Mouse (Mus musculus) erythroblast, adult 5-6 weeks (primary cell): ENCODE results near the gene Nxph1. TPM values are rescaled to one million over a fixed set of nuclear protein-coding genes. Genes with fewer than 3 reads are reported as not detected.

Source experiments
- ATAC-seq: replicated peaks from 2 replicates; pipeline ENCODE4 v1.8.0; 2016; ENCODE audit warnings: moderate number of reproducible peaks, mild to moderate bottlenecking, moderate TSS enrichment, inconsistent platforms; ENCODE audit not compliant: poor library complexity, low FRiP score, severe bottlenecking
- total RNA-seq, 2 experiments: library from RNA; stranded (forward) in 1 of 2; stranded (reverse) in 1 of 2; fragments of 150-400 nt in 1 of 2; fragments of 200-764, 138-1000 nt in 1 of 2; gene quantifications; 2 replicates each; pipeline versions ENCODE4 v1.2.3 to v1.2.4; 2015 to 2017; ENCODE audit warnings: low replicate concordance in 2 of 2

Gene Nxph1
- total RNA-seq, 2 experiments from 2014 or later, result not detected

DNA sequence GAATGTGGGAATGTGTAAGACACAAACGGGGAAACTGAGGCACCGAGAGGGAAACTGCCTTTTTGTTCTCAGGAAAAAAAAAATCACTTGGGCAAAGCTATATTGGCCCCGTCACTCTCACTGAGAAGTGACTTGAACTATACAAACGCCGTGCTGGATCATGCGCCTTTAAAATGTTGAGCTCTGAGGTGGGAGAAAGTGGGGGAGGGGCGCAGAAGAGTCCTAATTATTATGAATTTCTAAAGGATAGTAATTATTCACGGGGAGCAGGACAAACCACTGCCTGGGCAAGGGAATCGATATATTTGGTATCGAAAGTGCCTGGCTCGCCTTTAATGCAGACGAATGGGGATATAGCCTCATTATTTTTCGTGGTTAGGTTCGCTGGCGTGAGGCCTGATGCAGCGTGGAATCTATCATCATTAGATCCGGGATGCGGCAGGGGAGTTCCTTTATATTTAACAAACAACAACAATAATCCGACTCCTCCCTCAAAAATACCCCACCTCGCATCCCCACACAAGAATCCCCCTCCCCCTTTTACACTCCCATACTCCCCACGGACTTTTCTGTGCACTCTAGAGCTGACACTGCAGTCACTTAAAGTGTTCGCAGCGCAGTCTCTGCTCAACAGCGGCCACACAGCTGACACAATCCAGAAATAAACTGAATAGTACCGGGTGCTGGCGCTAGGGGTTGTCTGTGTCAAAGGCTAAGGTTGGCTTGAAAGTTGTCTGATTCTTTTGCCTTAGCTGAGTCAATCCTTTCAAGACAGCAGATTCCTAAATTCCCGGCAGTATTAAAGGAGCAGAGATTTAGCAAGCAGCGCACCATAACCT, 10.1 kb downstream of the Nxph1 start:
- ATAC-seq, result no peak

GRCm38 (mm10) chr6:8959810-8960209, 11.6 kb downstream of the Nxph1 start:
- no peak for ATAC-seq

DNA sequence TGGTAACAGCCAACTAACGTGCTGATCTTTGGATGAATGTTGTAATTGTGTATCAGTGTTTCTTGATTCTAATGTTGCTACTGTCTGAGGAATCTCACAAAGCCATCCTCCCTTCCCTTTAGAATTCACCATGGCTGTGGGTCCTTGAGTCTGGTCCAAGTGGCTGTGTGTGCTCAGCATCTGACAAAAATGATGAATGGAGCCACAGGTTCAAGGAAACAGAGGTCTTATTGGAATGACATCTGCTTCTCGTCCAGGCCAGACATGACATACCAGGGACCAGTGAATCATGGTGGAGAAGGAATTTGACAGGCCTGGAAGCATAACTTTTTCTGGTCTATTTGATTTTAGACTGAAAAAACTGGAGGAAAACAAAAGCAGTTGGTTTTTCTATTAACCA, 22.3 kb downstream of the Nxph1 start:
- no peak for ATAC-seq

DNA sequence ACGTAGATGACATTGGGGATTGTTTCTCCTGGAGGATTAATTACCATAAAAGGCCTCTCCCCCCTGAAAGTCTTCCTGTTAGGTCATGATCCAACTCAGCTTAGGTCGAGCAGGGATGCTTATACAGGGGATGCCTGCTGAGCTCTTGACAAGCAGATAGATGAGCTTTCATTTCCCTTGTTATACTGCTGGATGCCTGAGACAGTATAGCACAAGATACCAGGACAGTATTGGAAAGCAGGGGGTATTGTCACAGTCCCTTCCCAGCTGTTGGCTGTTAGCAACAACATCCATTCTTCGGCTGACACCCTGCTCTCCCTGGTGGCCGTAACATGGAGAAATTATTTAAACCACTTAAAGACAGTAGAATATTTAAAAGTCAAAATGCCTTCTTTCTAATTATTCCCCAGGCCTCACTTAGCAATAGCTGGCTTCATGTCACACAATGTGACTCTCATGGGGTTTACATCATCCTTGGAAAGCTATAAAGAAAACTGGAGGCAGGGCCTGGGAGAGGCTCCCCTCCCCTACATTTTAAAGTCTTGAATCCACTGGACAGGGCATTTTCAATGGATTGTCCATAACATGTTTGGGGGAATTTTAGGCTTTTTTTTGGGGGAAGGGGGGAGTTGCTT, 31.1 kb downstream of the Nxph1 start:
- no peak for ATAC-seq

GRCm38 (mm10) chr6:8996301-8996943, 48.2 kb downstream of the Nxph1 start:
- no peak for ATAC-seq

DNA sequence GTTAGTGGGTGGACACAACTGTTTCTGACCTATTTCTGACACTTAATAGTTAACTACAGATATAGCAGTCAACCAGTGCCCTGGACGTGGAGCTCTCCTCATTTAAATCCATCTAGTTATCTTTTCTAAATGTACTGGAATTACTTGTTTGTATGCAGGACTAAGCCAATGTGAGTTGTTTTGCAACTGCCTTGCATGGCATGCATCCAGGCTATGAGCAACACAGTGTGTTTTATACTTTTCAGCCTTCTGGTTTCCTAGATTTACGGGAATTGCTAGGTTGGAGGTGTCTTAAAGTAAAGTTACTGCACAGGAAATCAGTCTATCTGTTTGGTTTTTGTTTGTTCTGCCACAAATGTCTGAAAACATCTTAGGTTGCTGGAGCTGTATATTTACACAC, 49.1 kb downstream of the Nxph1 start:
- no peak for ATAC-seq

- no peak for ATAC-seq
Measured at GRCm38 (mm10) chr6:9002686-9003085, 54.5 kb downstream of the Nxph1 start.

- no peak for ATAC-seq
Measured at GRCm38 (mm10) chr6:9026631-9027030, 78.4 kb downstream of the Nxph1 start.

- ATAC-seq, result no peak
Measured at GRCm38 (mm10) chr6:9027146-9027545, 78.9 kb downstream of the Nxph1 start.

DNA sequence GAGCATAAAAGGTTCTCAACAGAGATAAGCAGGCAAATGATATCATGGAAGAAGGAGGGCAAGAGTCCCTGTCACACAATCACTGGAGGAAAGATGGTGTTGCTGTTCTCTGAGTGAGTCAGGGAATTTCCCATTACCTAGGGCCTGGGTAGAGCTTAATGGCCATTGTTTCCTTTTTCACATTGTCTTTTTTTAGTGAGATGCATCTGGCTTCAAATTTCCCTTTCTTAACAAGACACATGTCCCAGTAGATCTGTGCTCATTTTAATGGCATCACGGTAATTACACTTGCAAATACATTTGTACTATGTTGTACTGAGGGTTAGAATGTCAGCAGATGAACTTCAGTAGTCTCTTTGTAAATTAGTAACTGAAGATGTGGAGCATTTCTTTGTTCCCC, 80.3 kb downstream of the Nxph1 start:
- ATAC-seq, result no peak

GRCm38 (mm10) chr6:9039286-9039685, 91.1 kb downstream of the Nxph1 start:
- ATAC-seq, result no peak

GRCm38 (mm10) chr6:9040991-9041390, 92.8 kb downstream of the Nxph1 start:
- ATAC-seq, result no peak

GRCm38 (mm10) chr6:9042391-9042790, 94.2 kb downstream of the Nxph1 start:
- ATAC-seq, result no peak

DNA sequence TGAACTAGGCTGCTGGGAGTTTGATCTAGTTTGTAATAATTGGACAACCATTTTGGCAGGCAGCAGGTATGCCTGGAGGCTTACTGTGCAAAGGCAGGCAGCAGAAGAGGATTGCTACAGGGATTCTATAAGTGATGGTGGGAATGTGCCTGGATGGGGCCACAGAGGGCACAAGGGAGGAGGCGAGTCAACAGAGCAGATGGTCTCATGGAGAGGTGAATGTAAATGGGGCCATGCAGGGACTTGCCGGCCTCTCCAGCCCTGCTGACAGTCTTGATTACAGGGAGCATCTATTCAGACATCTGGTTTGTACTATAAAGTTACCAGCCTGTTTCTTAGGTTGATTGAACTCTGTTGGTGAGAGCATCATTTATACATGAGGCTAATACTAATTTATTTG, 98.6 kb downstream of the Nxph1 start:
- ATAC-seq, result no peak

GRCm38 (mm10) chr6:9061261-9062105, 113.3 kb downstream of the Nxph1 start:
- no peak for ATAC-seq

GRCm38 (mm10) chr6:9066435-9066834, 118.2 kb downstream of the Nxph1 start:
- no peak for ATAC-seq

DNA sequence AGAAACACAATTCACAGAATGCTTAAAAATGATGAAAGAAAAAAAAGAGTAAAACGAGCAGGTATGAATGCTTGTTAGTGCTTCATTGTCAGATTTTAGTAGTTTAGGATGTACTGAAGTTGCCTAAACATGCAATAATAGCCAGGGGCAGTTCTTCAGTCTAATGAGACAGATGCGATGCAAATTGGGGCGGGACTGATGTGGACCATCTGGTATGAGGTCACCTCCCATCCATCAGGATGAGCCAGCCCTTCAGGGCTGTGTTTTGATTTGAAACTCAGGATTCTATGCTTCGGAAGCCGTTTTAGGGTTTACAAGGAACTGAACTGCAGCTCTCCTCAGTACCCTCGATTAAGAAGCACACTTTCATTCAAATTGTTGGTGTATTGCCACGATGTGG, 121.7 kb downstream of the Nxph1 start:
- no peak for ATAC-seq

DNA sequence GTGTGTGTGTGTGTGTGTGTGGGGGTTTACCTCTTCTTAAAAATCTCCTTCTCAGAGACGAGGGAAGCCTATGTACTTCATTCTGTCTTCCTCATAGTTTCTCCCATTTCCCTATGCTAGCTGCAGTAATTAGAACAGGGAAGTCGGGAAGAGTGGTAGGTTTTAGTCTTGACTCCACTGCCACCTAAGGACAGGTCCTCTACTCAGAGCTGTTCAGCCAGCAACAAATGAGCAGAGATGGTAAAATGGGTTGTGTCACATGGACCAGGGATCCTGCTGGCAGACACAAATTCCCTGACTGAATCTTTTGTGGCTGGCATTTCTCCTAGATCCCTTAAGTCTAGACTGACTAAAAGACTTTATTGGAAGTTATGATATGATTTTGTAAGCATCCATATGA, 128.2 kb downstream of the Nxph1 start:
- no peak for ATAC-seq

DNA sequence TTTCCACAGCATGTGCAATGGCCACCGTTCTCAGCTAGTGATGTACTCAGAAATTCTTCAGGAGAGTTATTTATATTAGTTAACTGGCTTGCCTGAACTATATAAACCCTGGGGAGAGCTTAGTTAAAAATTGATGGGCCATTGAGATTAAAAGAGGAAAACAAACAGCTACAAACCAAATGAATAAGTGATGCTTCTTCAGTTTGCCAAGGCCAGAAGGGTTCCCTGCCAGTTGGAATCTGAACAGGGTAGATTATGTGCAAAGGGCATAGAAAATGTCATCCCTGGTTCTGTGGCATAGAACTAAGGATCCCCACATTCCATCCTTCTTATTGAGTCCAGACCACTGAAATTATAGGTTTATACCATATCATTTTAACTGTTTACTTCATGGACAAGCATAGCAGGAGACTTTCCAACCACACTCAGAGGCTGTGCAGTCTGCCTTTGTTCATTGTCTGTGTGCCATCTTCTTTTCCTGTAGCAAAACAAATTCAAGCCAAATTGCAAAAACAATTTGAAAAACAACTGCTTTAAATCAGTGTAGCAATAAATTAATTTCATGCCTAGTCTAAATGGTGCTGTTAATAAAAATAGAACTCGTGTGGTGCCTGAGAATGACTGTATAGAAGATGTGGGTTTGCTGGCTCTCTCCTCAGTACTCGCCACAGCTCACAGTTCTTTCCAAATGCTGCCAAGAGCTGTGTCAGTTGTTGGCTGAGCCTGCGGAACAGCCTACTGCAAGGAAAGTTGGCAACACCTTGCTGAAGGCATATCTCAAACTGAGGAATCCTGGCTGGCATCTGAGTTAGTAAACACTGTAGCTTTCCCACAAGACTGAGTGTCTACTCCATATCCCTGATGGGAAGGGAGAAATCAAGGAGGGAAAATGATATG, 129.8 kb downstream of the Nxph1 start:
- no peak for ATAC-seq
